Mouse (Mus musculus) embryo, embryonic 11 days (tissue): Measurements from ENCODE around the gene Cntnap2.
A peak's percentile ranks its signal among the peaks of the same experiment; 100 is the strongest.
"Not testable (repeated sequence)": the region's sequence is repeated elsewhere in the genome, so short reads cannot be mapped to it uniquely, and the experiment has no call there.

Experiments used
- DNase-seq: peaks from one replicate; pipeline ENCODE4 v3.0.0-alpha.2; 2015

The Cntnap2 gene

DNA sequence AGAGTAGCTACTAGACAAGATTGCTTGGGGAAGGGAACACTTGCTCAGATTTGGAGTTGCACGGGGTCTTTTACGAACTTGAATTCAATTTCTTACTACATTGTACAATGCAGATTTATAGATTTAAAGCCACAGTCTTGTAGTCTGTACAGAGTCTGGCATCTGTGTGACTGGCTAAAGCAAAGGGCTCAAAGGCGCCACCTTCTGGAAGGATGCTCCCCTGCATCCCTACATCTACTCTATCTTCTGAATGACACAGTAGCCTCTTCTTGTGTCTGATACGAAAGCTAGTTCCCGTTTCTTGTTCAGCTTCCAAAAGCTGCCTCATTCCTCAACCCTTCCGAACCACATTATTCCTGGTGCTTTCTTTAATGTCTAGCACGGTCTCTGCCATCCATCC, 2129.0 kb downstream of the Cntnap2 start:
- peak; percentile 39 for DNase-seq

DNA sequence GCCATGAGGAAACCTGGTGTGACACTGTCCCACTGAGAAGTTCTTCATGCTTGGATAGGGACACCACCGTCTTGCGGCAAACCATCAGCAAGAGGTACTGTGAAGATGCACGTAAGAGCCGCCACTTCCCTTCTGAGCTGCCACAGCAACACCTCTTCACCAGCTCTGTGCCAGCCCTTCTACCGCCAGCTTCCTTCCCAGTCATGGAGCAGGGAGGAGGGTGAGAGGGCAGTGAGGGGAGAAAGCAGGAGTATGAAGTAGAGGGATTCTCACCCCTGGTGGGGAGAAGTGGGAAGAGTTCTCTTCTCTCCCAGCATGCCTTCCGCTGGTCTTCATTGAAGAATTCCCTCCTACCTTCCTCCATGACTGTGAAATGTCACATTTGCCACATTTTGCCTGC, 2129.4 kb downstream of the Cntnap2 start:
- not testable (repeated sequence) for DNase-seq

DNA sequence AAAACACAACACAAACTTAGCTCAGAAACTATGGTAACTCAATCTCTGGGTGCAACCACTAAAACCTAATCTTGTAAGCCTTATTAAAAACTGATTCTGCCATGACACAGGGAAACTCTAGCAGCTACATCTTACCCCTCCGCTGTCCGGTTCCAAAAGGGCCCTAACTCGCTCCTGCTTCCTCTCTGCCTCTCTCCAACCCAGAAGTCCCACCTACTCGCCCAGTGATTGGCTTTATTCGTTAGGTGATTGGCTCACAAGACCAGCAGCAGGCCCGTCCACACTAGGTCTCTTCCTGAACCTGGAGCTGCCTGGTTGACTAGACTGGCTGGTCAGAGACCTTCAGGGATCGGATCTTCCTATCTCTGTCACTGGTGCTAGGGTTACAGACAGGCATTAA, 2131.1 kb downstream of the Cntnap2 start:
- DNase-seq, result no peak

DNA sequence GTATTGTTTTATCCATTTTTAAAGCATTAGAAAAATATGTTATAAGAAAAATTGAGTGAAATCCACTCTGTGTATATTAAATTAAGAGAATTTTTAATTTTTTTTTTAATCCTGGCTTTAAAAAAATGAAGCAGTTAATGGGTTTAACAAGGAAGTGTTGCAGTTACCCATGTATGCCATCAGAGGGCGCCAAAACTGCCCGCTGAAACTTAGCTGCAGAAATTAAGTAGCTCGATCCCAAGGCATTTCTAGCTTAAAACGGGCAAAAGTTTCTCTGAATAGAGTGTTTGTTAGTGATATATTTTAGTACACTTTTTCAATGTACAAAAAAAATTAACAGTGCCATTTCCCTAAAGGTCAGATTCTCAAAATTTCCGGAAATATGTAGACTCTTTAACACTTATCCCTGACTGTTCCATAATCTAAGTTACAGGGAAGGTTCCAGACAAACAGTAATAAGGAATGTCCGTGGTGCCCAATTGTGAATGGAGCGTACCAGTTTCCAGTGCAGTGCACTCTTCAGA, 2132.2 kb downstream of the Cntnap2 start:
- DNase-seq, result peak; percentile 66

DNA sequence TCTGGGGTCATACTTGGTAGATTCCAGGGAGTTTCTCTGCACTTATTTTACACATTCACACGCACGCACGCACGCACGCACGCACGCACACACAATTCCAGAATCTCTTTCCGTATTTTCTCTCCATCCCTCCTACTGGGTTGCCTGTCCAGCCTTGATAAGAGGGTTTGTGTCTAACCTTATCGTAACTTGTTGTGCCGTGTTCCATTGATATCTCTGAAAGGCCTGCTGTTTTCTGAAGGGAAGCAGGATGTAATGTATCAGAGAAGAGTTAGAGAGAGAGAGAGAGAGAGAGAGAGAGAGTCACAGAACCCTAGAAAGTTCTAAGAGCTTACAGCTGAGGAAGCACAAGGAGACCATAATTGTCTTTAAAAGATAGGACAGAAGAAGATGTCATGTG, 2132.8 kb downstream of the Cntnap2 start:
- DNase-seq, result no peak

DNA sequence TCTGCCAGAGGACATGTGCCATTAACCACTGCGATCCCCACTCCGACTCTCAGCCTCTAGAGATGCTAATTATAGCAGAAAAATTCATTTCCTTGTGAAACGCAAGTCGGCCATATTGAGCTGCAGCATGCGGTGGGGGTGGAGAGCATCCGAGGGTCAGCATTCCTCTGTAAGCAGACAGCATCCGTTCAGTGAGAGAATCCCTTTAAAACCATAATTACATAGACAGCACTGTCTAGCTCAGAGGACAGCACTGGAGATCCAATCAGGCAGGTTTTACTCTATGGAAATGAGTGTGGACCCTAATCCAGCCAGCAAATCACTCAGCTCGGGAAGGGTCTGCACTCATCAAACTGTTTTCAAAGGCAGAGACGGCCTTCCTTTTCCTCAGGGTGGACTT, 2133.3 kb downstream of the Cntnap2 start:
- no peak for DNase-seq

DNA sequence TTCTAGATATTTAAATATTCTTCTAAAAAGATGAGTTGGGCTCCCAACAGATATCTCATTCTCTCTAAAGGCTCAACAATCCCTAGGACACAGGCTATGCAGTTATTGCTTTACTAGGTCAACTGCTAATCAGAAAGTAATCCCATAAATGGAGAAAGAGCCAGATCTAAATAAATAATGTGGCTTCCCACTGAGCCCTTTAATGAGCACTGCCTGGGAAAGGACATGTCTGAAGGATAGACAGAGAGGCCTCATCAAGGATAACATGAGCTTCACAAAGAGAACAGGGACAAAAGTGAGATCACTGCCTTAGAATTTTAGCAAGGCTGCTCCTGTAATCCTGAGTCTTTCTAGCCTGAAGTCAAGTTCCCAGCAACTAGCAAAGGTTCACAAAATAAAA, 2138.4 kb downstream of the Cntnap2 start:
- DNase-seq, result no peak

DNA sequence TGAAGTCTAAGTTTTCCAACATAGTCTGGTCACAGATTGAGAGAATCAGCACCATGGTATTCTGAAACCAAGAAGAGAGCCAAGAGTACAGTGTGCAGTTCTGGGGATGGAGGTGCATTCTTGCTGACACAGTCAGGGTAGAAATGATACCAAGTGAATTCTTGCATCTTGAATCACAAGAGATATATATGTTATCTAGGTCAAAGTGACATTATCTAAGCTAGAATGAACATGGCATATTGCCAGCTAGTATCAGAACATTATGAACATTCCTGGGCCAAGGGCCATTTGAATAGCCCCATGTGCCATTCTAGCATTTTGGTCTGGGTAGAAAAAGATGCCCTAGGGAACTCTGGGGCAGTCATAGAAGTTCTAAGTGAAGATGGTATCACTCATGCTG, 2141.5 kb downstream of the Cntnap2 start:
- no peak for DNase-seq

DNA sequence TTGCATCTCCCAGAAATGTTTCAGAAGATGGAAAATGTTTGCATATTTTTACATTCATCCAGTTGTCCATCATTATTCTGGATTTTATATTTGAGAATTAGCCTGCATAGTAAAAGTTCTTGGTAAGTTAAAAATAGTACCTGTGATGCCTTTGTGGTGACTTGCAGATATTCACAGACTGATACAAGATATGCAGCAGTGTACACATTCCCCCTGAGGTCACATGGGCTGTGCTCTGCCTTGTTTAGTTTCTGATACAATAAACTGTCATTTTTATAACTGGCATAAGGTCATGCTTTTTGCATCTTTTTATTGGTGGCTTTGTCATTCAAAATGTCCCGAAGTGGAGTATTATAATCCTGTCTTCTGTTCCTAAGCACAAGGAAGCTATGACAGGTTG, 2148.9 kb downstream of the Cntnap2 start:
- DNase-seq, result no peak

- DNase-seq, result no peak
Measured at GRCm38 (mm10) chr6:47214731-47215130, 2155.6 kb downstream of the Cntnap2 start.

DNA sequence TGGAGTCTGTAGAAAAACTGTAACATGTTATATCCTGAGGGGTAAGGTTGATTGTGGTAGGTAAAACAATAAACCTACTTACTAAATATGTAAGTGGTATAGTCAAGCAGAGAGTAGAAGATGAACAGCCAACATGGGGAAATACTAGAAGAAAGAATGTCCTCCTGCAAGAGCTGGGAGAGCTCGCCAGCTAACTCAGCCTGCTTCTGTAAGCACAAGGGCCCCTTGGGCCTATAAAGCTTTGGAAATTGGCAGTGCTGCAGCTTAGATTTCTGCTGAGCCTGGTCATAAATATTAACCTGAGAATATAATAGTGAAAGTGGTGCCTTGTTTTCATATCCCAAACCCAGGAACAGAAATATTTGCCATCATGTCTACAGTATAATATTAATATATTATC, 2164.4 kb downstream of the Cntnap2 start:
- not testable (repeated sequence) for DNase-seq

- not testable (repeated sequence) for DNase-seq
Measured at GRCm38 (mm10) chr6:47225391-47225790, 2166.2 kb downstream of the Cntnap2 start.

GRCm38 (mm10) chr6:47227601-47228000, 2168.4 kb downstream of the Cntnap2 start:
- no peak for DNase-seq

DNA sequence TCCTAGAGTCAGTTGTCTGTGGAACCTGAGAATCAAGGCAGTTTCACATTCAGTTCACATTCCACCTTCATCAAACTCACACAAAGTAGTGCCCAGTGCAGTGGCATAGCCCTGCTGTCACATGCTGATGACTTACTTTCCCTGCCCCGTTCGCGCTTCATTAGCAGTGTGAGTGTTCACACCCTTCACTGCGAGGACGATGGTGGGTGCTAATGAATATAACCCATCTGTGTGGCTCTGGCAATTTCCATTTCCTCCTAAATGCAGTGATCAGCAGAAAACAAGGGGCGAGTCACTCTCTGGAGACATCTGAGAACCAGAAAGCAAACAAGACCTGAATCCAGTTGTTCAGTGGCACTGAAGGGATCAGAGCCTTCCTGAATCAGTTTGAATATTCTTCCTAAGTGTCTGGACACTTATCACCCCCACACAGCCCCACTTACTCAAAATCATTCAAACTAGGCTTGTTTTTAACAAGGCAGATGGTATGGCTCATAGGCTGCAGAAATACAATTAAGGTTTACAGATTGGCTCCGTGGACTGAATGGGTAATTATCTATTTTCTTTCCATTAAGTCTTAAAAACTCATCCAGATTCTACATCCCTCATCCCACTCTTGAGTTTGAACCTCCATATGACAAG, 2169.6 kb downstream of the Cntnap2 start:
- DNase-seq, result peak; percentile 33

- no peak for DNase-seq
Measured at GRCm38 (mm10) chr6:47231513-47231912, 2172.4 kb downstream of the Cntnap2 start.

DNA sequence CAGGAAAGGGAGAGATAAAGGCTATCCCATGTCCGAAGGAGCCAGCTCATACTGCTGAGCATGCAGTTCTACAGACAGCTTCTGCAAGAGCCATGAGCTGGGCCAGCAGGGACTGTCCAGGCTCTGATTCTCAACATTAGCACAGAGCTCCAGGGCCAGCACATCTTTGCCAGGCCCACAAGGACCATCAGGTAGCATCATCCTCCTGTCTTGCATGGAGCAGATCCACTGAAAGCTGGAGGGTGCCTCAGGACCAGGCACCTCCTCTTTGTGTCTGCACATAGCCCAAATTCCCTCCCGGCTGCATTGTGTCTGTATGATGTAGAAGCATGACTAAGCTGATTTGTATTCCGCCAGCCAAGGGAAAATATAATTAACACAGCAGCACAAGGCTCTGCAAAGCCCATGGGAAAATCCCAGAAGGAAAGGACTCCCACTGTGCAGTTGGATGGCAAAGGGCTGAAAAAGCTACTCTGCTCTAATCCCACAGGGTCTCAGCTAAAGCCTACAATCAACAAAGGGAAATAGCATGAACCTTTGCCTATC, 2180.3 kb downstream of the Cntnap2 start:
- peak; percentile 61 for DNase-seq

DNA sequence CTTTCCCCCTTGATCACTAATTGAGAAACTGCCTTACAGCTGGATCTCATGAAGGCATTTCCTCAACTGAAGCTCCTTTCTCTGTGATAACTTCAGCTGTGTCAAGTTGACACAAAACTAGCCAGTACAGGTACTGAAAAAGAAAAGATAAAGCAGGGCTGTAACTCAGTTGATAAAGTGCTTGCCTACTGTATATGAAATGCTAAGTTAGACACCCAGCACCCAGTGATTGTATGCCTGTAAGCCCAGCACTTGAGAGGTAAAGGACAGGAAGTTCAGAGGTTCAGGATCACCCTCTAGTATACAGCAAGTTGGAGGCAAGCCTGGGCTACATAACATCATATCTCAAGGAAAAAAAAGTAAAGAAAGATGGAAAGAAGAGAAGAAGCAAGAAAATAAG, 2182.2 kb downstream of the Cntnap2 start:
- no peak for DNase-seq

DNA sequence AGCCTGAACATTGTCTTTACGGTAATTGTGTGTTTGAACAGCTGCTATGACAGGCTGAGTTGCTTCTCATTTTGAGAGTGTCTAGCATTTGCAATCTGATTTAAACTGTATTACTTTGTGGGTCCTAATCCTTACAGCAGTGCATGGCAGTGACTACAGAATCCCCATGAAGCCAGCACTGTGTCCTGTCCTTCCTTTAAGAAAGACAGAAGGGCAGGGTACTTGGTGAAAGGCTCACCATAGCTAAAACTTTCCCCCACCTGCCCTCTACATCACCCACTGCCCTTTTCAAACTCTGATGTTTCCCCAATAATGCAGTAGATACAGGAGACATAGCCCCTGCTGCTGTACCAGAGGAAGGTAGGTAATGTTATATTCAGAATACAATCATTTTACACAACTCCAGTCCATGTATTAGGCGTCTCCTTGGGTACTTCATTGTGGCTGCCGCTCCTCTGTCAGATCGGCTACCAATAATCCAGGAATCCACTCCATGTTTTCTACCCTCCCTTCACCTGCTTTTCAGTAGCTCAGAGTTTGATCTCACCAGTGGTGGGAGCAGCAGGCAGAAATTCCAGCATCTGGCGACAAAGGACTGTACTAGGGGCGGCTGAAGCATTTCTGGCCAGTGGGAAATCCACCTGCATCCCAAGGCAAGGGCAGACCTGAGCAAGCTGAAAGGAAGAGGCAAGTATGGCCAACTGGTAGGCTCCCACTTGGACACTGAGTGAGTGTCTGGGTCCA, 2184.9 kb downstream of the Cntnap2 start:
- peak; percentile 90 for DNase-seq

DNA sequence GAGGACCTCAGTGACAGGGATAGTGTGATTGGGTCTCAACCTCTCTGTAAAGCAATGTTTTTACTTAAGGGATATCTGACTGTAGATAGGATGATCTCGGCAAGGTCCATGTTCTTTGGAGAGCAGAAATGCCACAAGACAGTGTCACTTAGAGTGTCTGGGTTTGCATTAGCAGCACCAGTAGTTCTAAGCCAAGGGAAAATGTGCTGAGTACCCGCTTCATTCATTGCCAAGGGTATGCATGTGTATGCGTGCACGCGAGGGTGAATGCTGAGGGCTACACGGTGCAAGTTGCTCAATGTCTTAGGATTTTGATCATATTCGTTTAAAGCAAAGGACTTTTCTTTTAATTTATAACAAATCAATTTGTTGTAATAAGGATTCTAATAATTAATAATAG, 2185.5 kb downstream of the Cntnap2 start:
- no peak for DNase-seq

DNA sequence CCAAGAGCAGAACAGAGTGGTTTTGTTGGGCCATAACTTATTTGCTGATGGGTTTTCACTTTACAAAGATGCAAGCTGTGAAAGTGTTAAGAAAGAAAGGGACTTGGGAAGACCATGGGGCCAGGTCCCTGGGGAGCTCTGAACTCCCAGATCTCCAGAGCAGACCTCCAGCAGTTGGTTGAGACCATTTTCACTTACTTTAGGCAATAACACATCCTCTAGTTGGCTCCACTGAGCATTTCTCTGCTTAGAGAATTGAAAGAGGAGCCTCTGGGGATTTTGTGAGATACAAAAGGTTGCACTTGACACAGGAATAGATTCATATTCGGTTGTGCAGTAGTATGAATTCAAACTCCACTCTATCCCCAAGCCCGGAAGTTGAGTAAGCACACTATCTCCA, 2196.1 kb downstream of the Cntnap2 start:
- peak; percentile 26 for DNase-seq

- DNase-seq, result no peak
Measured at GRCm38 (mm10) chr6:47256227-47256887, 2197.2 kb downstream of the Cntnap2 start.

DNA sequence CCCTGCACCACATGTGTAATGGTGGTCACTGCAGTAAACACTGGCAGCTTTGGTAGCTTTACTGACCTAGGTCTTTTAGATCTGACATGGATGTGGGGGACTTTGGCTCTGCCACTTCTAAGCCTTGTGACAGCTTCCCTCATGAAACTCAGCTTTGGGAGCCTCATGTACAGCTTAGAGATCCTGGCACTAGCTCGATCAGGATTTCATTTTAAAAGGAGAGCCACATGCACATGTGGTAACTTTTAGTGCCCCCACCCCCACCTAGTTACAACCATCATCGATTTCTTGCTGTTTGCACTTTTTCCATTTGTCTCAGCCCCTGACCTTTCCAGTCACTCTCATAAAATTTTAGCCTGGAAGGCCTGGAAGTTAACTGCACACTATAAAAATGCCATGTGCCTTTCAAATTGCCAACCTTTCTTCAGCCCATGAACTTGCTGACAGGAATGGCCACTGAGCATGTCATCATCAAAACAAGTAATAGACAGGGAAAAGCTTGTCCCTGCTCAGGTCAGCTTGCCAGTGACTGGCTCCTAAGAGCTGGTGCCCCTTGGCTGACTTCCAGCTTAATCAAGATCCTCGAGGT, 2197.9 kb downstream of the Cntnap2 start:
- DNase-seq, result peak; percentile 37

DNA sequence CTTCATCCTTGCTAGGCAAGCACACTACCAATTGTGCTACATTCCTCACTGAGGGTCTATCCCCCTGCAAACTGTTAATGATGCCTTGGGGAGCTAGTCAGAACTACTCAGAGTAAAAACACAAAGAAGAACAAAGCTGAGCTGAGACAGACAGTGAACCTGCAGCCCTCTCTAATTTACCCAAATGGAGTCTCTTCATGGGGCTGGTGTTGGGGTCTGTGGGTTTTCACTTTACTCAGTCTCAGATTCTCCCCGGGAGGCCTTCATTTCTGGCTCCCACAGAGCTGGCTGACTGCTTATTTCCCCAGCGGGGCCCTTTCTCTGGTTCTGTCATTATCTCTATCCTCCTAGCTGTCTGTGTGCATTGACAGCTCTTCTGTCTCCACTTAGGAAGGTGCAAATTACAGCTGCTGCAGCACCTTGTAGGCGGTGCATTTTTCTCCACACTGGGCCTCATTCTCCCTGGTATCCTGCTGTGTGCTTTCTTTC, 2200.5 kb downstream of the Cntnap2 start:
- DNase-seq, result peak; percentile 17
